Mouse (Mus musculus): Measurements from ENCODE around the gene B3galnt1. TPM values are rescaled to one million over a fixed set of nuclear protein-coding genes. Genes with fewer than 3 reads are reported as not detected.

B3galnt1 gene
- total RNA-seq, 2 experiments from 2014 or later: 0.42 to 1.7 TPM

Other genes starting within 250 kb of the B3galnt1 start
- gene Nmd3, start 123.0 kb upstream of the B3galnt1 start, total RNA-seq (2015): 44.2 and 60.2 TPM in 2 replicates
- 34.5 and 42.1 TPM in 2 replicates for gene Nmd3, start 123.0 kb upstream of the B3galnt1 start, total RNA-seq (2017)

All from megakaryocyte, adult 5-6 weeks (primary cell).